Mouse (Mus musculus): Measurements from ENCODE around the gene Slc25a27. TPM values are rescaled to one million over a fixed set of nuclear protein-coding genes. Genes with fewer than 3 reads are reported as not detected.

Slc25a27 gene
- polyA plus RNA-seq, 1 experiment from 2014 or later: 35.5 TPM

DNA sequence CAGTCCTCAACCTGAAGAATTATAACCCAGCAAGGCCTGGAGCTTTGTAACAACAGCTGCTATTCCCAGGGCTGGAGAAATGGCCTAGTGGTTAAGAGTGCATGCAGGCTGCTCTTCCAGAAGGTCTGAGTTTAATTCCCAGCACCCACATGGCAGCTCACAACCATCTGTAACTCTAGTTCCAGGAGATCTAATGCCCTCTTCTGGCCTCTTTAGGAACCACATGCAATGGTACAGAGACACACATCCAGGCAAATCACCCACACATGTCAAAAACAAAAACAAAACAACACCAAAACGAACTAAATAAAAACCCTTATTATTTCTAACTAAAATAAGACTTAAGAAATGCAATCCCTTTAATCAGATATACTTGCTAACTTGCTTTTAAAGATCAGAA, 26.2 kb downstream of the Slc25a27 start:
- WGBS: 69% methylated on average over 1 of the region's 1 CpGs
- no peak overlapping the region for H3K4me3 ChIP-seq
- H3K4me1 ChIP-seq: no peaks in the 10 kb centered on the region
- H3K27ac ChIP-seq (replicated peaks): no peak overlapping the region
- peaks cover 3% of the 10 kb centered on the region; the same call in 1 of the 2 replicates for H3K9me3 ChIP-seq (replicated peaks)
- H3K27me3 ChIP-seq (ENCODE audit: low read depth, poor library complexity, severe bottlenecking): no peaks in the 10 kb centered on the region
- H3K36me3 ChIP-seq: peaks cover 55% of the 10 kb centered on the region
- DNase-seq (ENCODE audit: low spot score): no peak

DNA sequence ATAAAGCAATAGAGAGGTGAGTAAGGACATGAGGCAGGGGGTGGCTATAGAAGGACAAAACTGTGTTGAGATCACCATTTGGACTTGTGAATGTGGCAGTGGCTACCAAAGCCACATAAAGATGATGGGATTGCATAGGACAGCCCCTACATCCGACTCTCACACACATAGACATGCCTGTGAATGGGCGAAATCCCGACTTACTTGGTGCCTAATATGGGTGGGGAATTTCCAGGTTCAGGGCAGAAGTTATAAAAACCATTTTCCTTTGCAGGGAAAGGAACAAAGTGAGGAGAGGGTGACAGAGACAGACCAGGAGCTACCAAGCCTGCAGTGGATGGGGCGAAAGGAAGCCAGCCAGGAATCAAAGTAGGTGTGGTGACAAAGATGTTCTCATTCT, 29.9 kb downstream of the Slc25a27 start:
- DNase-seq (ENCODE audit: low spot score): no peak
- WGBS: 93% methylated on average over 4 of the region's 4 CpGs
- H3K36me3 ChIP-seq: peaks cover 19% of the 10 kb centered on the region

DNA sequence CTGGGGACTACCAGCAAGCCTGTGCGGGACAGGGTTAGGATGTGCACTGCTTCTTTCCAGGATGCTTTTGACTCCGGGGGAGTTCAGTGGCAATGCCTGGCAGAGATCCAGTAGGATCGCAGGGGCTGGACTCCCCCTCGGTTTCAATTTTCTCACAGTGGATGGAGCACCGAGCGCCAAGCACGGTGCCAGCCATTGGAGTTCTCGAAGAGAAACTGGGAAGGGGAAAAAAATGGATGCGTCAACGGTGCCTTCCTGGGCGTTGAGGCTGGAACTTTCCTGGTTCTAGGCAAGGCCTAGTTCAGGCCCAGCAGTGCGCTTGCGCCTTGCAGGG, 36.6 kb downstream of the Slc25a27 start:
- peaks cover 54% of the 10 kb centered on the region for H3K27me3 ChIP-seq (ENCODE audit: low read depth, poor library complexity, severe bottlenecking)
- peak overlapping the region; percentile 55 for H3K4me3 ChIP-seq
- no peak for DNase-seq (ENCODE audit: low spot score)
- no peak overlapping the region for H3K27ac ChIP-seq (replicated peaks)
- peaks cover 14% of the 10 kb centered on the region for H3K4me1 ChIP-seq
- H3K9me3 ChIP-seq (replicated peaks): 0 out of 2 replicates have a peak, but pooled peaks cover 8% of the 10 kb centered on the region
- no peaks in the 10 kb centered on the region for H3K36me3 ChIP-seq
- 54% methylated on average over 13 of the region's 13 CpGs for WGBS

More for the DNA sequence above, 29.9 kb downstream of the Slc25a27 start:
- no peaks in the 10 kb centered on the region for H3K4me1 ChIP-seq
- H3K27me3 ChIP-seq (ENCODE audit: low read depth, poor library complexity, severe bottlenecking): peaks cover under 1% of the 10 kb centered on the region; the same call in 1 of the 2 replicates
- peaks cover 3% of the 10 kb centered on the region; the same call in 1 of the 2 replicates for H3K9me3 ChIP-seq (replicated peaks)
- no peak overlapping the region for H3K4me3 ChIP-seq
- H3K27ac ChIP-seq (replicated peaks): no peak overlapping the region

DNA sequence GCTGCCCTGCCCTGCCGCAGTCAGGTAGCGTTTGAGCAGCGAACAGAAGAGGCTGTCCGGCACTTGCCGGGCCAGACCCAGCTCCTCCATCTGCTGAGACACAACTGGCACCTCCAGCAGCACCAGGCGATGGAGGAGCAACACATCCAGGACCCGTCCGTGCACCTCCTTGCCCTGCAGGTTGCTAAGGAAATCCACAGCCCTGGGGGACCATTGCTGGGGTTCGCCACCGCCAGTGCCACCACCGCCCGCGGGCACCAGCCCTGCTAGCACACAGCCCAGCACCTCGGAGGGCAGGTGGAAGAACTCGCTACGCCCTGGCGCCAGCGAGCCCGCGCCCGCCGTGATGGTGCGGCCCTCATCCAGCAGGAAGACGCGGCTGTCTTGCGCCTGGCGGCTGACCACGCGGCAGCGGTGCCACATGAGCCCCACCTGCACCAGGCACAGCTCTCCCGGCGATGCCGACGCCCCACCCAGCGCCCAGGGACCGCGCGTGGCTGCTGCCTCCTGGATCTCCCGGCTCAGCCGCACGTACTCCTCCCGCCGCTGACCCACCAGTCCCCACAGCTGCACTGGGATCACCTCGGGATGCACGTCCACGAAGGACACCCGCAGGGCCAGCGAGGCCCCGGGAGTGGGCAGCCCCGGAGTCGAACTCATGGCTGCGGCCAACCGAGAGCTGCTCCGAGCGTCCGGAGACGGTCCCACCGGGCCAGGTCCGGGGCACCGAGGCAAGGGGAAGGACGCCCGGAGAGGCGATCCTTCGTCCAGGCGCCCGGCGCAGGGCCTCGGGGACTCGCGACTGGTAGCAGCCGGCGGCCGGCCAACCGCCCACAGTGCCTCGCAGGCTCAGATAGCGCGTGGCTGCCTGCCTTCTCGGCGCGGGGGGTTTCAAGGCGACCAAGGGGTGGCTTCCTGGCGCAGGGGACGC, 37.3 kb downstream of the Slc25a27 start, which contains the start of gene Tdrd6:
TSS of gene Tdrd6 (minus strand) at position 804 of the 931 bp plus-strand sequence.
- H3K36me3 ChIP-seq: no peaks in the 10 kb centered on the region
- 2% methylated on average over 81 of the region's 83 CpGs for WGBS
- H3K27me3 ChIP-seq (ENCODE audit: low read depth, poor library complexity, severe bottlenecking): peaks cover 54% of the 10 kb centered on the region
- peaks cover 14% of the 10 kb centered on the region for H3K4me1 ChIP-seq
- peak within 1 kb of the TSS; percentile 58 for H3K27ac ChIP-seq (replicated peaks)
- H3K9me3 ChIP-seq (replicated peaks): peaks cover 8% of the 10 kb centered on the region; the same call in 1 of the 2 replicates
- peak; percentile 53 for DNase-seq (ENCODE audit: low spot score)
- peak within 1 kb of the TSS; percentile 55 for H3K4me3 ChIP-seq

DNA sequence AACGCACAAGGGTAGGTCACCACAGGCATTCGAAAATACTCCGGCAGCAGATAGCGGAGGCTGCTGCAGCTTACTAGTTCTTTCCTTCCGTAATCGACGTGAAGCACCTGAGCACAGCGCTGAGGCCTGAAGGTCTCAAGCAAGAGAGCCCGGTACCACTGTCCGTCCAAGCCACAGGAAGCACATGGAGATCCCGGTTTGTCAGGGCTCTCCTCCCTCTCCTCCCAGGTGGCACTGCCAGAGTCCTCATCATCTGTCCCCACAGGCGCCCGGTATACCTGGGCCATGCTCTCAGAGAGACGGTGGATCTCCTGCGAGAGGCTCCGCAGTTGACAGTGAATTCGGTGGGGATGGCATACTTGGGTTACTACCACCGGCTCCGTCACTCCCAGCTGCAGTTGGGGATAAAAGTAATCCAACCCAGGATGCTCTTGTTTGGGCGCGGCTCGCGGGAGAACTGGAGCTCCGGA, 38.0 kb downstream of the Slc25a27 start:
- Histone ChIP-seq H3K27me3 (ENCODE audit: low read depth, poor library complexity, severe bottlenecking) (peaks cover 54% of the 10 kb centered on the region), H3K4me3 (peak overlapping the region; percentile 55), H3K27ac (replicated peaks) (no peak overlapping the region), H3K36me3 (no peaks in the 10 kb centered on the region), H3K9me3 (replicated peaks) (peaks cover 8% of the 10 kb centered on the region; the same call in 1 of the 2 replicates), H3K4me1 (peaks cover 14% of the 10 kb centered on the region)
- peak; percentile 15 for DNase-seq (ENCODE audit: low spot score)
- WGBS: 21% methylated on average over 24 of the region's 24 CpGs

DNA sequence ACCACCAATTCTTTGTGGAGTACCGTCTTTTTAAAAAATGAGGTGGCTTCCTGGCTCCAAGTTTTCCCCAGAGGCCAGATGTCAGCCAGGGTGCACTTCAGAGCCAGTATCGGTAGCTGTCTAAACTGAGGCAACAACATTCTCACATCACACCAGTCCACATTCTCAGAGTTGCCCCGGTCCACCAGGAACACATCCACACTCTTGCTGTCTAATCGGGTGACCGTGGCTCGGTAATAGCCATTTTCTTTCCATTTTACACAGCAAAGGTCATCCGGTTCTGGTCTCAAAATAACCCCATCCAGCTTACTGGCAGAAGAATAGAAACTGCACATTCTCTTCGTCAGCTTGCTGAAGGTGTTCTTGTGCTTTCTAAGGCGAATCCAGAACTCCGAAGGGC, 38.8 kb downstream of the Slc25a27 start:
- Histone ChIP-seq H3K4me3 (no peak overlapping the region), H3K9me3 (replicated peaks) (peaks cover 8% of the 10 kb centered on the region; the same call in 1 of the 2 replicates), H3K4me1 (peaks cover 14% of the 10 kb centered on the region), H3K27ac (replicated peaks) (no peak overlapping the region), H3K27me3 (ENCODE audit: low read depth, poor library complexity, severe bottlenecking) (peaks cover 54% of the 10 kb centered on the region), H3K36me3 (no peaks in the 10 kb centered on the region)
- 92% methylated on average over 10 of the region's 10 CpGs for WGBS
- DNase-seq (ENCODE audit: low spot score): no peak

DNA sequence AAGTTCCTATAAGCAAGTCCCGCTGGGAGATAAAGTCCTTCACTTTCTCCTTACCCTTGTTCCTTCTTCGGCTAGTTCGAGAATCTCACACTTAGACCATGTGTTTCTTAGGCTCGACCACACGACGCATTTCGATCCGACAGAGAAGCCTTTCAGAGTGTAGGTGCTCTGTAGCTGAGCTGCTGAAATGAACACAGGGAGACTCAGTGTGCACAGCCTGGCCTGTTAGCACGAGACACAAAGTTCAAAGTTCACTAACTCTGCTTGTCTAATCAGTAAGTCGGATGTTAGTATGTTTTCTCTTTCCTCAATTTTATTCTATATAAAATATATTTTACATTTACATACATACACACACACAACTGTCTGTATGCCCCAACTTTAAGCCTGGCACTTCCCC, 44.9 kb downstream of the Slc25a27 start:
- peaks cover under 1% of the 10 kb centered on the region; the same call in 1 of the 2 replicates for H3K9me3 ChIP-seq (replicated peaks)
- H3K27me3 ChIP-seq (ENCODE audit: low read depth, poor library complexity, severe bottlenecking): peaks cover 3% of the 10 kb centered on the region
- no peak for DNase-seq (ENCODE audit: low spot score)
- H3K27ac ChIP-seq (replicated peaks): no peak overlapping the region
- H3K4me3 ChIP-seq: no peak overlapping the region
- H3K36me3 ChIP-seq: no peaks in the 10 kb centered on the region
- H3K4me1 ChIP-seq: no peaks in the 10 kb centered on the region
- WGBS: 91% methylated on average over 10 of the region's 10 CpGs

DNA sequence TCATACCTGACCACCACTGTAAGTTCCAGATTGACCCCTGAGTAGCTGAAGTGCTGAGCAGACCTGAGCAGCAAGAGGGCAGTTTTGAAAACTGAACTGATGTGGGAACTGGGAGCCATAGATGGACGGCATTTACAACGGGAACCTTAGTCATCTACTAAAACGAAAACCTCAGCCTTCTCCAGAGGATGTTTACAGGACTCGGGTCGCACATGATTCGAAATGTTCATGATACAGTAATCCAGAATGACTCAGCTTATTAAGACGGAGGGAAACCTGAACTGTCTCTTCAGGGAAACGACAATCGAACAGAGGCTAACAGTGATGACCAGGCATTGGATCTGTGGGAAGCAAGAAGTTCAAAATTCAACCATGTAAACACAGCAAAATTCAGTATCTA, 47.9 kb downstream of the Slc25a27 start:
- no peaks in the 10 kb centered on the region for H3K27me3 ChIP-seq (ENCODE audit: low read depth, poor library complexity, severe bottlenecking)
- H3K36me3 ChIP-seq: no peaks in the 10 kb centered on the region
- no peak overlapping the region for H3K27ac ChIP-seq (replicated peaks)
- DNase-seq (ENCODE audit: low spot score): no peak
- H3K4me3 ChIP-seq: no peak overlapping the region
- no peaks in the 10 kb centered on the region for H3K9me3 ChIP-seq (replicated peaks)
- 88% methylated on average over 9 of the region's 9 CpGs for WGBS
- no peaks in the 10 kb centered on the region for H3K4me1 ChIP-seq

DNA sequence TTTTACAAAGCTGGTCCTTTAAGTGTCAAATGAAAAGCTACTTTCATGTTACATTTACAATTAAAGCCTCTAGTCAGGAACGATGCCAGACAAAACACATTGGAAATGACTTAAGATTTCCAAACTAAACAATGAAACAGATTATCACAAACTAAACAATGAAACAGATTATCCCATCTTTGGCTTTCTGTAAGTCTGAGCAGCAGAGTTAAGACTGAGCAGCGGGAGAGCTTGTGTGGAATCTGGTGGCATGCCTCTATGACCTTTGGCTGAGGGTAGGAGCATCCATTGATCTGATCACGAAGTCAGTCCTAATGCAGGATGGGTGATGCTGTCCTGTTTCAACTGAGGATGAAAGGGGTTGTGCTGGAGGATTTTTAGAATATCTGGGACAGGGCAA, 54.8 kb downstream of the Slc25a27 start:
- H3K4me1 ChIP-seq: no peaks in the 10 kb centered on the region
- WGBS: 65% methylated on average over 3 of the region's 3 CpGs
- no peak overlapping the region for H3K4me3 ChIP-seq
- H3K36me3 ChIP-seq: no peaks in the 10 kb centered on the region
- no peak for DNase-seq (ENCODE audit: low spot score)
- H3K27ac ChIP-seq (replicated peaks): no peak overlapping the region
- no peaks in the 10 kb centered on the region for H3K27me3 ChIP-seq (ENCODE audit: low read depth, poor library complexity, severe bottlenecking)
- H3K9me3 ChIP-seq (replicated peaks): no peaks in the 10 kb centered on the region

DNA sequence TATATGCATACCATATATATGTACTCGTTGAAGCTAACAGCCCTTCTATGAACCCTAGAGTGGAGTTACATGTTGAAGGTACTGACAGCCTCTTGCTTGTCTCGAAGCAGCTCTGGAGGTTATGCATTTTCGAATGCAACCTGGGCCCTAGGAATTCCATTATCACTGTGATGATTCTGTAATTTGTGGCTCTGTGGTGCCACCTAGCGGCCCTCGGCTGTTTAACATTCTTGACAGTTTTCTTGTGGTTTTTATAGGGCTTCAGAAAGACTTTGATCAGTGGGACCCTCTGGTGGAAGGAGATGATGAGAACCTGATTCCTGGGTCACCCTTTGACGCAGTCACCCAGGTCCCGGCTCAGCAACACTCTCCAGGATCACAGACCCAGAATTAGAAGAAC, 55.4 kb downstream of the Slc25a27 start:
- Histone ChIP-seq H3K4me1 (no peaks in the 10 kb centered on the region), H3K27me3 (ENCODE audit: low read depth, poor library complexity, severe bottlenecking) (no peaks in the 10 kb centered on the region), H3K36me3 (no peaks in the 10 kb centered on the region), H3K9me3 (replicated peaks) (no peaks in the 10 kb centered on the region), H3K27ac (replicated peaks) (no peak overlapping the region), H3K4me3 (no peak overlapping the region)
- peak; percentile 73 for DNase-seq (ENCODE audit: low spot score)
- 30% methylated on average over 7 of the region's 7 CpGs for WGBS

DNA sequence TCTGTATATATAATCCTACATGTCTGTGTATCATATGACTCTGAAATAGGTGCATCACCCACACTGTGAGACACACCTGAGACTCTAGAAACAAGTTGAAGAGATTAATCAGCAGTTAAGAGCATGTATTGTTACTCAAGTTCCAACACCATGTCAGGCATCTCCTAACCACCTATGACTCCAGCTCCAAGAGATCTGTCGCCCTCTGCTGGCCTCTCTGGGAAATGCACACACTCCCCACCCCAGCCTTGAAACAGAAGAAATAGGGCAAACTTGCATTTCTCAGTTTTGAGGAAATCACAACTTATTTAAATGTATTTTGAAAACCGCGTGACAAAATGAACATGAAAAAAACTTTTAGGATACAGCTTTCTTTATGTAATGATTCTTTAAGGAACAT, 60.3 kb downstream of the Slc25a27 start:
- Histone ChIP-seq H3K9me3 (replicated peaks) (no peaks in the 10 kb centered on the region), H3K36me3 (no peaks in the 10 kb centered on the region), H3K4me3 (no peak overlapping the region), H3K27me3 (ENCODE audit: low read depth, poor library complexity, severe bottlenecking) (no peaks in the 10 kb centered on the region), H3K27ac (replicated peaks) (no peak overlapping the region), H3K4me1 (no peaks in the 10 kb centered on the region)
- DNase-seq (ENCODE audit: low spot score): peak; percentile 74
- WGBS: 13% methylated on average over 3 of the region's 3 CpGs

DNA sequence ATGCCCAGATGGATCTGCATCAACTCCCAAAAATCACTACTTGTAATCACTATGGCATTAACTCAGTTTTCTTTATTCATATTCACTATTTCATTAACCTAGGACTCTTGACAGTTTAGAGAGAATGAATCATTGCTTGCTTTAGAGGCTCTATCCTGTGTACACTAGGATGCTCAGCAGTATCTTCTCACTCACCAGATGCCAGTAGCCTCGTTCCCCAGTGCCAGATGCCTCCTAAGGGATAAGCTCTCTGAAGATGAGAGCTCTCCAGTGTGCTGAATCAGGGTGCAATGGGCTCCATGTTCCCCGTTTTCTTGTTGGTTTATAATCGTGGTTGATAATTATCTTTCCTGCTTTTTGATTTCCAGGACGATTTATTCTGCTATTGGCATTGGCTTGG, 68.3 kb downstream of the Slc25a27 start:
- Histone ChIP-seq H3K4me3 (no peak overlapping the region), H3K27ac (replicated peaks) (no peak overlapping the region), H3K4me1 (no peaks in the 10 kb centered on the region), H3K27me3 (ENCODE audit: low read depth, poor library complexity, severe bottlenecking) (no peaks in the 10 kb centered on the region), H3K36me3 (no peaks in the 10 kb centered on the region), H3K9me3 (replicated peaks) (0 out of 2 replicates have a peak, but pooled peaks cover 6% of the 10 kb centered on the region)
- 74% methylated on average over 4 of the region's 4 CpGs for WGBS
- DNase-seq (ENCODE audit: low spot score): no peak

DNA sequence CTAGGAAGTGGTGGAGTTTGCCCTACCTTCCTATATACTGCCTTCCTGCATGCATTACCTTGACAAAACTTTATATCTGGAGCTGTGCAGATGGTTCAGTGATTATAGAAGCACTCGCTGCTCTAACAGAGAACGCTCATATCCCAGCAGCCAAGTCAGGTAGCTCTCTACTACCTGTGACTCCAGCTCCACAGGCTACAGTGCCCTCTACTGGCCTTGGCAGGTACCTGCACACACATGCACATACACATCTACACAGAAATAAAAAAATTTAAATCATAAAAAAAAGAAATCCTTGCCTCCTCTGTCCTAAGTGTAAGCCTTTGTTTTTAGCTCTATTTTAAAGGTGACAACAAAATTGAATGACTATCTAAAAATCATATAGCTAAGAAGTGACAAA, 69.3 kb downstream of the Slc25a27 start:
- H3K27me3 ChIP-seq (ENCODE audit: low read depth, poor library complexity, severe bottlenecking): no peaks in the 10 kb centered on the region
- 0 out of 2 replicates have a peak, but pooled peaks cover 6% of the 10 kb centered on the region for H3K9me3 ChIP-seq (replicated peaks)
- no peak for DNase-seq (ENCODE audit: low spot score)
- no peak overlapping the region for H3K27ac ChIP-seq (replicated peaks)
- H3K4me3 ChIP-seq: no peak overlapping the region
- 100% methylated on average over 2 of the region's 2 CpGs for WGBS
- H3K4me1 ChIP-seq: no peaks in the 10 kb centered on the region
- H3K36me3 ChIP-seq: no peaks in the 10 kb centered on the region
